In the genomic region with DNA sequence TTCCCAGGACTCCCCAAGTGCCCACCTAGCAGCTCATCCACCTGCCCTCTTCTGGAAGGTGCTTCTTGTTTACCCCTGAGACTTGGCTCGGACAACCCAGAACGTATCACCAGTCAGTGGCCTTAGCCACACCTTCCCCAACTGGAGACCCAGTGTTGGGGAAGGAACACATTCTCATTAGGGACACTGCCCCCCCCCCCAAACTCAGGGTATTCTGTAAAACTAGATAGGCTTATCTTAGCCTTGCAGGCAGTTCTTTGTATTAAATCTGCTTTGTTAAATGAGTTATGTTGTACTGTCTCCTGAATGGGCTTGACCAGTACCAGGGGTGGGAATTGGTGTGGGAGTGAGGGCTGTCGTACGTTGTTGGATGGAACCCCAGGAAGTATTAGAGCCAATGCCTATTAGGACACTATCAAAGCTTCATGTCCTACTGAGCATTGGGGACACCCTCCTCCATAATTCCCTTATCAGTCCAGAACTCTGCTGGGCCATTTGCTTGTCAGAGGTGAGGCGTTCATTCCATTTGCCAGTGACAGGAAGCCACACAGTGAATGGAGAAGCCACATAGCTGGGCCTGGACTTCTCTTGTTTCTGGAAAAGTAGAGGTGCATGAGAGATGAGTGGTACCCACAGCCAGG, we compare ENCODE assay signal across 33 mouse cellular contexts. TPM values are rescaled to one million over a fixed set of nuclear protein-coding genes. Genes with fewer than 3 reads are reported as not detected.
DNase-seq lines count a peak whose midpoint lies in the region; ATAC-seq and TF ChIP-seq lines count a peak whose summit lies in the region.
"Had no signal": no experiment of that assay in that cellular context is flagged by ENCODE, and none has a peak within 500 bp of the region (broad histone marks: within the 10 kb centered on the region; RNA-seq: fewer than 3 reads in every experiment).

No protein-coding gene starts in this region.

- H3K9ac ChIP-seq in liver, embryonic 12.5 days, result no peak overlapping the region
- no peak overlapping the region for H3K9ac ChIP-seq in neural tube, embryonic 15.5 days (replicated peaks)
- H3K9ac ChIP-seq: embryonic facial prominence, embryonic 12.5 days; forebrain, postnatal 0 days; hindbrain, embryonic 15.5 days; kidney, embryonic 15.5 days; lung, embryonic 15.5 days had no signal

- peak; percentile 0 for DNase-seq in adrenal gland, adult 8-10 months
- DNase-seq in adrenal gland, postnatal 10 days, result no peak
- peak; percentile 33 for DNase-seq in G1E (ENCODE audit: low spot score)
- no peak for DNase-seq in cerebellum, adult 9-10 months
- DNase-seq in gastrocnemius, postnatal 25 days, result no peak
- DNase-seq: adrenal gland, postnatal 25 days; cerebellum, adult 11 months; cerebellum, postnatal 10 days; forebrain, postnatal 0 days; gastrocnemius, postnatal 14 days; heart, adult 2 months; heart, postnatal 36 days; kidney, postnatal 4 days; layer of hippocampus, adult 9-11 months; lung, postnatal 36 days; thymus, adult 2 months had no signal

- no peak overlapping the region for H3K4me2 ChIP-seq in liver, embryonic 12.5 days
- H3K4me2 ChIP-seq in neural tube, embryonic 15.5 days, result no peak overlapping the region
- H3K4me2 ChIP-seq: embryonic facial prominence, embryonic 12.5 days; hindbrain, embryonic 15.5 days; kidney, embryonic 15.5 days; lung, embryonic 15.5 days had no signal

- no peak overlapping the region for H3K27ac ChIP-seq in liver, embryonic 12.5 days
- no peak overlapping the region for H3K27ac ChIP-seq in neural tube, embryonic 15.5 days (replicated peaks)
- H3K27ac ChIP-seq: embryonic facial prominence, embryonic 12.5 days; heart, adult 2 months; hindbrain, embryonic 15.5 days; kidney, embryonic 15.5 days; lung, embryonic 15.5 days; midbrain, embryonic 10.5 days; stomach, postnatal 0 days had no signal

- H3K9me3 ChIP-seq in G1E (replicated peaks), result 0 out of 2 replicates have a peak, but pooled peaks cover 1% of the 10 kb centered on the region
- no peaks in the 10 kb centered on the region for H3K9me3 ChIP-seq in liver, embryonic 12.5 days (replicated peaks)
- no peaks in the 10 kb centered on the region for H3K9me3 ChIP-seq in neural tube, embryonic 15.5 days (replicated peaks)
- H3K9me3 ChIP-seq: embryonic facial prominence, embryonic 12.5 days; hindbrain, embryonic 15.5 days; kidney, embryonic 15.5 days; lung, embryonic 15.5 days; midbrain, embryonic 10.5 days had no signal

- no peak for TF ChIP-seq CTCF in G1E (IDR thresholded peaks at IDR 0.05; ENCODE audit: low read depth, low read length)

- H3K27me3 ChIP-seq in G1E (ENCODE audit: insufficient read depth, low read length), result no peaks in the 10 kb centered on the region
- H3K27me3 ChIP-seq in liver, embryonic 12.5 days (replicated peaks), result no peaks in the 10 kb centered on the region
- H3K27me3 ChIP-seq in neural tube, embryonic 15.5 days (replicated peaks), result no peaks in the 10 kb centered on the region
- H3K27me3 ChIP-seq: embryonic facial prominence, embryonic 12.5 days; hindbrain, embryonic 15.5 days; kidney, embryonic 15.5 days; lung, embryonic 15.5 days had no signal

- 31% methylated on average over 5 of the region's 5 CpGs for WGBS in liver, embryonic 12.5 days (ENCODE audit: insufficient replicate concordance)
- WGBS in neural tube, embryonic 15.5 days, result 96% methylated on average over 5 of the region's 5 CpGs

- ATAC-seq in G1E (ENCODE audit: extremely low read depth, insufficient number of reproducible peaks, low FRiP score, poor library complexity, severe bottlenecking), result peak; percentile 54; the same call in 1 of the 2 replicates
- ATAC-seq in liver, embryonic 12.5 days, result peak; percentile 68
- peak; percentile 62 for ATAC-seq in megakaryocyte progenitor cell, adult 5-6 weeks (replicated peaks; ENCODE audit: poor library complexity)
- no peak for ATAC-seq in neural tube, embryonic 15.5 days (ENCODE audit: low FRiP score)
- ATAC-seq: forebrain, postnatal 0 days; midbrain, embryonic 16.5 days had no signal

- no peak overlapping the region for H3K4me3 ChIP-seq in G1E (ENCODE audit: low read depth, low read length)
- H3K4me3 ChIP-seq in liver, embryonic 12.5 days, result no peak overlapping the region
- no peak overlapping the region for H3K4me3 ChIP-seq in neural tube, embryonic 15.5 days (replicated peaks)
- H3K4me3 ChIP-seq: embryonic facial prominence, embryonic 12.5 days; heart, adult 2 months; hindbrain, embryonic 15.5 days; kidney, embryonic 15.5 days; lung, embryonic 15.5 days; midbrain, embryonic 10.5 days had no signal

- H3K36me3 ChIP-seq in G1E (replicated peaks), result peaks cover 60% of the 10 kb centered on the region
- H3K36me3 ChIP-seq in liver, embryonic 12.5 days, result peaks cover 57% of the 10 kb centered on the region
- H3K36me3 ChIP-seq in neural tube, embryonic 15.5 days, result peaks cover 59% of the 10 kb centered on the region

- peaks cover 47% of the 10 kb centered on the region for H3K4me1 ChIP-seq in G1E (ENCODE audit: insufficient read depth, low read depth, low read length)
- peaks cover 19% of the 10 kb centered on the region for H3K4me1 ChIP-seq in liver, embryonic 12.5 days
- H3K4me1 ChIP-seq in neural tube, embryonic 15.5 days, result no peaks in the 10 kb centered on the region
- H3K4me1 ChIP-seq: embryonic facial prominence, embryonic 12.5 days; hindbrain, embryonic 15.5 days; kidney, embryonic 15.5 days; lung, embryonic 15.5 days; midbrain, embryonic 10.5 days had no signal

RNA-seq across cellular contexts. Expression of a gene that starts 18.4 kb away (rescaled TPM):
- total RNA-seq in adrenal gland, adult 8-10 months (2022), result not detected
- not detected for total RNA-seq in adrenal gland, postnatal 10 days (2021)
- not detected in 2 replicates for total RNA-seq in G1E (2014; fragmentation: Nextera tagmentation)
- total RNA-seq in G1E (2017), result not detected in 2 replicates
- 0.07 and 0.08 TPM in 2 replicates for polyA plus RNA-seq in G1E (2012)
- not detected in 2 replicates for polyA plus RNA-seq in liver, embryonic 12.5 days (2016; fragmentation: Nextera tagmentation; extraction: Ambion mirVana)
- not detected in 2 replicates for total RNA-seq in megakaryocyte progenitor cell, adult 5-6 weeks (2015)
- not detected in 2 replicates for total RNA-seq in megakaryocyte progenitor cell, adult 5-6 weeks (2017)
- not detected in 2 replicates for polyA plus RNA-seq in neural tube, embryonic 15.5 days (2015; fragmentation: Nextera tagmentation; extraction: Ambion mirVana)
- total RNA-seq in gastrocnemius, postnatal 25 days (2021), result not detected
- total RNA-seq: adrenal gland, postnatal 25 days; forebrain, postnatal 0 days; gastrocnemius, postnatal 14 days; heart, adult 2 months; heart, postnatal 36 days; left cerebral cortex, adult 18-20 months; left cerebral cortex, postnatal 25 days had no signal
- polyA plus RNA-seq: embryonic facial prominence, embryonic 12.5 days; forebrain, embryonic 11.5 days; forebrain, postnatal 0 days; heart, embryonic 14.5 days; hindbrain, embryonic 15.5 days; intestine, embryonic 14.5 days; kidney, embryonic 15.5 days; limb, embryonic 14.5 days; lung, embryonic 15.5 days; midbrain, embryonic 10.5 days; midbrain, embryonic 16.5 days; neural tube, embryonic 14.5 days; stomach, postnatal 0 days; thymus, adult 2 months had no signal

RNA-seq across cellular contexts. Expression of a gene that starts 25.3 kb away (rescaled TPM):
- total RNA-seq in adrenal gland, adult 8-10 months (2022), result 1,000 to 10,000 TPM in 1 of 4 experiments, 100 to 1,000 TPM in 3; 583 to 1,249 (median 833) TPM
- 100 to 1,000 TPM; 126 to 310 TPM for total RNA-seq in adrenal gland, postnatal 10 days (2021)
- total RNA-seq in G1E (2014; fragmentation: Nextera tagmentation) (83.0 and 83.2 TPM in 2 replicates), G1E (2017) (15.7 and 16.3 TPM in 2 replicates)
- 11.0 and 20.6 TPM in 2 replicates for polyA plus RNA-seq in G1E (2012)
- polyA plus RNA-seq in liver, embryonic 12.5 days (2016; fragmentation: Nextera tagmentation; extraction: Ambion mirVana), result 47.9 and 48.6 TPM in 2 replicates
- total RNA-seq in megakaryocyte progenitor cell, adult 5-6 weeks (2015), result 26.3 and 29.4 TPM in 2 replicates
- total RNA-seq in megakaryocyte progenitor cell, adult 5-6 weeks (2017), result 10.9 and 13.2 TPM in 2 replicates
- polyA plus RNA-seq in neural tube, embryonic 15.5 days (2015; fragmentation: Nextera tagmentation; extraction: Ambion mirVana), result 49.8 and 53.8 TPM in 2 replicates
- 1 to 10 TPM; 4.8 TPM for total RNA-seq in gastrocnemius, postnatal 25 days (2021)

RNA-seq across cellular contexts. Expression of a gene that starts 25.6 kb away (rescaled TPM):
- total RNA-seq in adrenal gland, adult 8-10 months (2022), result 10 to 100 TPM in 3 of 4 experiments, 1 to 10 TPM in 1; 9.2 to 17.5 (median 14.6) TPM
- 10 to 100 TPM; 14.9 TPM for total RNA-seq in adrenal gland, postnatal 10 days (2021)
- total RNA-seq in G1E (2014; fragmentation: Nextera tagmentation), result 10.3 and 14.6 TPM in 2 replicates
- 11.9 and 18.8 TPM in 2 replicates for total RNA-seq in G1E (2017)
- polyA plus RNA-seq in G1E (2012), result 3.6 and 4.5 TPM in 2 replicates
- polyA plus RNA-seq in liver, embryonic 12.5 days (2016; fragmentation: Nextera tagmentation; extraction: Ambion mirVana), result 8.3 and 8.6 TPM in 2 replicates
- total RNA-seq in megakaryocyte progenitor cell, adult 5-6 weeks (2015), result 4.4 and 7.1 TPM in 2 replicates
- 9.2 and 9.5 TPM in 2 replicates for total RNA-seq in megakaryocyte progenitor cell, adult 5-6 weeks (2017)
- polyA plus RNA-seq in neural tube, embryonic 15.5 days (2015; fragmentation: Nextera tagmentation; extraction: Ambion mirVana), result 5.5 and 7.7 TPM in 2 replicates
- total RNA-seq in gastrocnemius, postnatal 25 days (2021), result 1 to 10 TPM; 2.7 to 3.8 TPM

Comparison
In these comparisons a context has a peak if more than half of its experiments do, and no peak if none do; other contexts are left out.
1. DNase-seq: peak in adrenal gland, adult 8-10 months (single experiment) and G1E (single experiment); none in adrenal gland, postnatal 10 days (single experiment), cerebellum, adult 9-10 months (single experiment) and gastrocnemius, postnatal 25 days (single experiment).